Mouse (Mus musculus): ENCODE data around the gene Fat3. TPM values are rescaled to one million over a fixed set of nuclear protein-coding genes. Genes with fewer than 3 reads are reported as not detected.

Gene Fat3
- polyA plus RNA-seq, 1 experiment from 2014 or later, result 11.7 TPM

DNA sequence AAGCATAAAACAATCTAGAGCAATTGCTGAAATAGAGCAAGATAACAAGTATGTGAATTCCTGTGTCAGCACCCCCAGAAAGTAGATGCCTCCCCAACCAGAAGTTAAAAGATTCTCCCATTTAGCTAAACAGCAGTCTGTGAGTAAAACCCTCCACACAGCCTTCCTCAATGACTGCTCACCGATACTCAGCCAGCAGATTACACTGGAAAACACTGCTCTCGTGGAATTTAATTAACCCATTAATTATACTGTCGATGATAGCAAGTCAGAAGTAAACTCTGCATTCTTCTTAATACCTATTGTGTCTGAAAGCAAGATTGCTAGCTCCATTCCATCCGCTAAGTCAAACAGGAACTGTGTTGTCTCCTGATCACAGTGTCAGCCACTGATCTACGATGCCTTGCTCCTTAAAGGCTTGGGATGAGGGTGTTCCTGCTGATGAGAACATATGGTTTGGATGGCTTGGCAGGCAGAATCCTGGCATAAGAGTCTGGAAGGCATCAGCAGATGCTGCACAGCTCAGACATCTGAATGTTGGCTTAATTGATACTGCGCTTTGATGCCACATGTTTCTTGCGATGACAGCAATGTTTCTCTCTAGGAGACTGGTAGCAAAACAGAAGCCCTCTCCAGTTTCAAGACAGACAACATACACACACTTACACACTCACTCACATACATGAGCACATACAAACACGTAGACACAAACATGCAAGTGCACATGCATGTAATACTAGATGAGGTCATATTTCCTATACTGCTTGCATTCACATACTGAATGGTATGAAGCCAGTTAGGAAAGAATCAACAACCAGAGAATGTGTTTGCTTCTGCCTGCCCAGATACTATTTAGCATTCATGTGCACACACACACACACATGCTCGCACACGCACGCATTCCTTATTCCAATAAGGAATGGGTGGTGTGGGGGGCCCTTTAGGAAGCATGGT lies 155.9 kb downstream of the Fat3 start:
- Histone ChIP-seq H3K4me2 (replicated peaks) (no peak overlapping the region), H3K9me3 (no peaks in the 10 kb centered on the region), H3K27ac (replicated peaks) (peak overlapping the region; percentile 57), H3K4me3 (no peak overlapping the region), H3K27me3 (no peaks in the 10 kb centered on the region), H3K9ac (replicated peaks) (no peak overlapping the region), H3K4me1 (peaks cover 37% of the 10 kb centered on the region), H3K36me3 (no peaks in the 10 kb centered on the region)
- WGBS, result 39% methylated on average over 11 of the region's 11 CpGs
- ATAC-seq (replicated peaks), result peak; percentile 91

DNA sequence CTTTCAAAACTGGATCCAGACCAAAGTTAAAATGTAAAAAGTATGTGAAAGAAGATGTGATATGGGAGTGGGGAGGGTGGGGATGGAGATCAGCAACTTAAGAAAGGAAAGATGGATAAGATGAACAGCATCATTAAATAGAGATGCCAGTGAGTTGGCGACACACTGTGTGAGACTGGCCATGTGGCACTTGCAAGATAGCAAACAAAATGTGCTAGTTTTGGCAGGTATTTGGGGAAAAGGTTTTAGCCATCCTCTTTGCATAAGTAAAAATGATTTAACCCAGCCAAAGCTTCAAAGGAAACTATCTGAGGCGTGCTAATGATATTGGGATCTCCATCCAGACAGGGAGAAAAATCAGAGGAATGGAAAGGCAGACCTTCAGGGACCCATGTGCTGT lies 157.9 kb downstream of the Fat3 start:
- H3K27ac ChIP-seq (replicated peaks), result peak overlapping the region; percentile 53; the same call in 1 of the 2 replicates
- no peaks in the 10 kb centered on the region for H3K36me3 ChIP-seq
- H3K9me3 ChIP-seq, result no peaks in the 10 kb centered on the region
- H3K4me2 ChIP-seq (replicated peaks), result no peak overlapping the region
- peaks cover 37% of the 10 kb centered on the region for H3K4me1 ChIP-seq
- H3K9ac ChIP-seq (replicated peaks), result no peak overlapping the region
- 53% methylated on average over 2 of the region's 2 CpGs for WGBS
- peak; percentile 49 for ATAC-seq (replicated peaks)
- H3K4me3 ChIP-seq, result no peak overlapping the region
- H3K27me3 ChIP-seq, result no peaks in the 10 kb centered on the region

DNA sequence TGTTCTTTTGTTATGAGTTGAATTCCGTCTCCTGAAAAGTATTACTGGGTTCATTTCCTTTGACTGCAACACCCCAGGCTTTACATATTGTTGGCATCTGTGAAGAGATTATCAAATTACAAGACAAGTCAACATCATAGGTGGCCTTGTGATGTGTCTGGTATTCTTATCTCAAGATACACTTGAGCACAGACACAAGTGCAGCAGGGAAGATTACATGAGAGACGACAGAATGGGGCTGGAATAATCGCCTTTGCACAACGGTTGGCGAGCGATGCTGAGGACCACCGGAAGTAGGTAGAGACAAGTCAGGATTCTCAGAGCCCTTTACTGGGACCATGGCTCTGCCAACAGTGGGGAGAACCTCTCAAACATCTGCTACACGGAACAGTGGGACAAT lies 158.5 kb downstream of the Fat3 start:
- ATAC-seq (replicated peaks), result no peak
- H3K36me3 ChIP-seq, result no peaks in the 10 kb centered on the region
- no peak overlapping the region for H3K9ac ChIP-seq (replicated peaks)
- no peaks in the 10 kb centered on the region for H3K9me3 ChIP-seq
- 72% methylated on average over 8 of the region's 8 CpGs for WGBS
- no peak overlapping the region for H3K4me2 ChIP-seq (replicated peaks)
- H3K27ac ChIP-seq (replicated peaks), result no peak overlapping the region; the same call in 1 of the 2 replicates
- no peak overlapping the region for H3K4me3 ChIP-seq
- peaks cover 37% of the 10 kb centered on the region for H3K4me1 ChIP-seq
- H3K27me3 ChIP-seq, result no peaks in the 10 kb centered on the region

DNA sequence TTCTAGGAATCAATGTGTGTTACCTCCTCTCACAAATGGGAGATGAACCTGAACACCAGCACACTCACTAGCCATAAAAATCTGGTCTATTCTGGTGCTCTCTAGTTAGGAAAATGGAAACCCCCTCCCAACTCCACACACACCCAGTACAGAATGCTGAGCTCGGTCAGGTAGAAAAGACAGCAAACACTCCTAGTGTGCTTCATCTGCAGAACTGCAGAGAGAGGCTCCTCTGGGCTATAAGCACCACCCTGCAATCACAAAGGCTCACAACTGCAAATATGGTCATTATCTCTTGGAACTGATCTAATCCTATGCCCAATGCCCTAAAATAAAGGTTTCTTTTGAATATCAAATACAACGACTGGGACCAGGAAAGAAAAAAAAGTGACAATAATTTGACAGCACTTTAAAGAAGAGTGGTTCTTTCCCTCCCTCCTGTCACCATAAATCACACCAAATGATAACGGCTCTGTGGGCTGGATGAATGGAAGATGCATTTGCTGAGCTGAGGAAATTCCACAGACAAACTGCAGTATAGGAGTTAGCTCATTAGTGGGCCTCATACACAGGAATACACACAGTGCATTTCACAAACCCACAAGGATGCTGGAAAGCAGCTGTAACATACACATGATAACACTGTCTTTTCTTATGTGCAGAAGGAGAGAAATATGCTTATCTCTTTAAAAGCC lies 170.6 kb downstream of the Fat3 start:
- Histone ChIP-seq H3K27ac (replicated peaks) (0 out of 2 replicates have a peak overlapping the region, but pooled peaks have one; percentile 11), H3K27me3 (no peaks in the 10 kb centered on the region), H3K4me1 (peaks cover 10% of the 10 kb centered on the region; the same call in 1 of the 2 replicates), H3K36me3 (no peaks in the 10 kb centered on the region), H3K9ac (replicated peaks) (no peak overlapping the region), H3K9me3 (no peaks in the 10 kb centered on the region), H3K4me2 (replicated peaks) (no peak overlapping the region), H3K4me3 (no peak overlapping the region)
- WGBS, result 20% methylated on average over 3 of the region's 3 CpGs
- ATAC-seq (replicated peaks), result peak; percentile 71

DNA sequence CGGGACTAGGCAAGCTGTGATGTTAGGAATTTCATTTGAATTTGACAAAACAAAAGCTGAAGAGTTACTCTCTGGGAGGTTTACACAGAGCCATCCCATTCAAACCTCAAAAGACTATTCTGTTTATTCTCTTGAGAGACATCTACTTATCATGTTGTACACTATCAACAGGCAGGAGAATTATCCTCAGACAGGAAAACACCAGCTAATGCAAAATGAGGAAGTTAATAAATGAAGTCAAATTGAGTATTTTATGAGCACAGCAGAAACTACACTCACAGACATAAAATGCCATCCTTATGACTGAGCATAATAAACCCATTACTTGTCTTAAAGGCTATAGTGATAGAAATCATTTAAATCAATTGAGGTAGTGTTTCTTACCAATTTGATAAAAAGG lies 182.1 kb downstream of the Fat3 start:
- 57% methylated on average over 1 of the region's 1 CpGs for WGBS
- Histone ChIP-seq H3K9ac (replicated peaks) (no peak overlapping the region), H3K4me2 (replicated peaks) (no peak overlapping the region), H3K4me3 (no peak overlapping the region), H3K36me3 (no peaks in the 10 kb centered on the region), H3K27me3 (no peaks in the 10 kb centered on the region), H3K27ac (replicated peaks) (no peak overlapping the region), H3K9me3 (no peaks in the 10 kb centered on the region), H3K4me1 (no peaks in the 10 kb centered on the region)
- ATAC-seq (replicated peaks), result no peak

DNA sequence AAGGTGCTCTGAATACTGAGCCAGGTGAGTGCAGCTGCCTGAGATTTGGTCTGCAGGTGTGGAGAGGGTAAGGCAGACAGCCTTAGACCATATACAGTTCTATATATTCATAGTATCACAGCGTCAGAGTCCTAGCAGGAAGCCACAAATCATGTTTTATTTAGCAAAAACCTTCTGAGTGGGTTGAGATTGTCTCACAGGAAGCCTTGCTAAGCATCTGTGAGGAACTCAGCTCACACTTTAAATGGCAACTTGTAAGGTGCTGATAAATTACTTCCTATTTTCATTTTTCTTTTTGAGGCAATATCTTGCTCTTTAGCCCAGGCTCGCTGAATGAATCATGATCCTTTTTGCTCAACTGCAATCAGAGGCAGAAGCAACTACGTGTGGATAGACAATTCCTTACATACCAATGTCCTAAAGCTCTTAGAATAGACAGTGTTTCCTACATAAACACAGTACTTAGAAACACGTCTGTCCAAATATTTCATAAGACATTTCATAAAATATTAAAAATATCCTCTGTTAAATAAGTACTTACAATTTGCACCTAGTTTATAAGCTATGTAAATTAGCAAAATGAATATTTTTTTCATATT lies 188.4 kb downstream of the Fat3 start:
- Histone ChIP-seq H3K9me3 (no peaks in the 10 kb centered on the region), H3K4me3 (no peak overlapping the region), H3K36me3 (no peaks in the 10 kb centered on the region), H3K4me2 (replicated peaks) (no peak overlapping the region), H3K27ac (replicated peaks) (no peak overlapping the region), H3K9ac (replicated peaks) (no peak overlapping the region), H3K27me3 (no peaks in the 10 kb centered on the region), H3K4me1 (peaks cover 9% of the 10 kb centered on the region)
- 82% methylated on average over 4 of the region's 4 CpGs for whole genome bisulfite sequencing
- ATAC-seq (replicated peaks), result no peak

DNA sequence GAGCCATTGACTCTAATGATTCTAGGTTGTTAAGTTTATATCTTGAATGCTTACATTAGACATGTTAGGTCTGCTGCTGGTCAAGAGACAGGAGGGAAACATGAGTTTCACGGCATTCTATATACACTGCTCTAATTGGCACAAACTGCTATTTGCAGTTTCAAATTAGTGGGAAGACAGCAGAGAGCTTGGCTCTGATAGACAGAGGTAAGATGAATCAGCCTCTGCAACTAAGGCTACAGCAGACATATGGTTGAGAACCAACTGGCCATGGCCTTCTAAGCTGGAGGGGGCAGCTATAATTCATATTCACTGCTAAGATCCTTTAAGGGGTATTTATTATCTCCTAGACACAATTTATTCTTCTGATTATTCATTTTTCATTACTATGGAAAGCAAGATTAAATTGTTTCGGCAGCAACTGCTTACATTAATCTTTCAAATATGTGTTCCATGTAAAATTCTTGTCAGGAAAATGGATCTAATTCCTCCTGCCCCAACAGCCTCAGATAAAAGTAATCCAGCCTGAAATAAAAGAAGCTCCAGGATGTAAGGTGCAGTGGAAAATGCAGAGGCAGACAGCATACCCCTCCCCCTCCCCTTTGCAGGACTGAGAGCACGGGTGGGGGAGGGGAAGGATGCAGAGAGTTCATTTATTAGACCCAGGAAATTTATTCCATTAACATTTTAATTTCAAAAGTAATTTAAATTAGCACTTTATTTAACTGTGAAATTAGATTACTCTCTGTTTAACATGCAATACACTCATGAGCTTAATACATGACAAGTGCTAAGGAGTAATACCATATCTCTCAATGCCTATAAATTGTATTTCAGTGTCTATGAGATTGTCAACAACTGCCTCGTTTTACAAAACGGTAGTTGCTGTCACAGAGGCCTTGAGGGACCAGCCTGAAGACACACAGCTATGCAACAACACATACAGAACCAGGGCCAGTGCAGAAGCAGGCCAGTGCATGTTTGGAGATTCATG lies 189.9 kb downstream of the Fat3 start:
- Histone ChIP-seq H3K36me3 (no peaks in the 10 kb centered on the region), H3K4me2 (replicated peaks) (no peak overlapping the region), H3K27me3 (no peaks in the 10 kb centered on the region), H3K27ac (replicated peaks) (no peak overlapping the region), H3K4me3 (no peak overlapping the region), H3K9ac (replicated peaks) (no peak overlapping the region), H3K4me1 (peaks cover 14% of the 10 kb centered on the region), H3K9me3 (no peaks in the 10 kb centered on the region)
- 41% methylated on average over 5 of the region's 5 CpGs for WGBS
- no peak for ATAC-seq (replicated peaks)

DNA sequence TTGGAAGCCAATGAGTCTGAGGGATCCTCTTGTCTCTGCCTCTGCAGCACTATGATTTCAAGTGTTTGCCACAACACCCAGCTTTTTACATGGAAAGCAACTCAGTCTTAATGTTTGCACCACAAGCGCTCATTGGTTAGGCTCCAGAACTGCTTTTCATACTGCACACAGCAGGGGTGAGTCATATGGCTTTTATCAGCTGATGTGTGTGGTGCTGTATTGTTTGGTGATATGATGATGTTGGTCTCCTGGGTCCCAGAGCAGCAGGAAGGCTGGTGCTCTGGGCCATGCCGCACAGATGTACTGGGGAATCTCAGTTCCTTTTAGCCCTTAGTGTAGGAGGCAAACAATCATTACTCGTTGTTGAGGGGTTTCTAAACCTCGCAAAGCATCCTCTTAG lies 190.8 kb downstream of the Fat3 start:
- Histone ChIP-seq H3K4me2 (replicated peaks) (no peak overlapping the region), H3K9me3 (no peaks in the 10 kb centered on the region), H3K4me1 (peaks cover 23% of the 10 kb centered on the region), H3K27ac (replicated peaks) (no peak overlapping the region), H3K4me3 (no peak overlapping the region), H3K36me3 (no peaks in the 10 kb centered on the region), H3K27me3 (no peaks in the 10 kb centered on the region), H3K9ac (replicated peaks) (no peak overlapping the region)
- WGBS, result 67% methylated on average over 4 of the region's 4 CpGs
- ATAC-seq (replicated peaks), result 0 out of 2 replicates have a peak, but pooled peaks have one; percentile 15

DNA sequence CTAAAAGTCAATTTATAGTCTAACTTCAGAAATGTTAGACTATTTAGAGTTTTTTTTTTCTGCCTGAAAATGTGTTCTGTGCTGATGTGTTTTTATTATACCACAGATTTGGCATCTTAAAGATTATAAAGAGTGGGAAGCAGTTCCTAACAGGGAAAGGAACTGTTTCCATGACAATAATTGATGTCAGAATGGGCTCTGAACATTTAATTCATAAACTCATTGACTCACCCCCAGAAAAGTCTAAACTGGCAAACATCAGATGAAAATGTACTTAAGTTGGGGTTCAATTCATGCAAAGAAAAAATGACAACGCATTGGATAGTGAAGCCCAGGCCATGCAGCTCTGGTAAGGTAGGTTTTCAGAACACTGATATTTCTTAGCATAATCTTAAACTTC lies 193.3 kb downstream of the Fat3 start:
- ATAC-seq (replicated peaks), result no peak
- WGBS, result 87% methylated on average over 1 of the region's 1 CpGs
- peaks cover 24% of the 10 kb centered on the region for H3K4me1 ChIP-seq

DNA sequence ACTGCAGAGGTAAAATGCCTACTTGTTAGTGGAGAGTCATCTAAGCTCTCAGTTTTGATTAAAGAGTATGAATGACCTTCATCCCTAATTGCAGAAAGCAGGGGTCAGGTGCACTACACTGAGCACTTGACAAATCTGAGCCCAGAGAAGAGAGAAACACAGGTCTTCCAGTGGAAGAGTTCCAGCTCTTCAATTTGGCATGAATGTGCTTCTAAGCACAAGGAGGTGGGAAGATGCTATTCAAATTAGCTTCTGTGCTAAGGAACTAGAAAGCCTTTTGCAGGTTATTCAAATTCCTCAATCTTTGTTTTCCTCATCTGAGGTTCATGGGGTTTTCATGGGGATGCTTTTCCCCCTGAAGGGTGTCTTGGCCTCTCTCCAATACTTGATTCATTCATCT lies 194.9 kb downstream of the Fat3 start:
- Histone ChIP-seq H3K9ac (replicated peaks) (no peak overlapping the region), H3K36me3 (no peaks in the 10 kb centered on the region), H3K4me1 (peaks cover 23% of the 10 kb centered on the region), H3K27ac (replicated peaks) (no peak overlapping the region), H3K4me2 (replicated peaks) (no peak overlapping the region), H3K27me3 (no peaks in the 10 kb centered on the region), H3K4me3 (no peak overlapping the region), H3K9me3 (no peaks in the 10 kb centered on the region)
- ATAC-seq (replicated peaks), result no peak

More for the DNA sequence above, 193.3 kb downstream of the Fat3 start:
- H3K4me3 ChIP-seq, result no peak overlapping the region
- no peak overlapping the region for H3K4me2 ChIP-seq (replicated peaks)
- H3K27me3 ChIP-seq, result no peaks in the 10 kb centered on the region
- H3K9me3 ChIP-seq, result no peaks in the 10 kb centered on the region
- no peaks in the 10 kb centered on the region for H3K36me3 ChIP-seq
- H3K27ac ChIP-seq (replicated peaks), result no peak overlapping the region
- H3K9ac ChIP-seq (replicated peaks), result no peak overlapping the region

DNA sequence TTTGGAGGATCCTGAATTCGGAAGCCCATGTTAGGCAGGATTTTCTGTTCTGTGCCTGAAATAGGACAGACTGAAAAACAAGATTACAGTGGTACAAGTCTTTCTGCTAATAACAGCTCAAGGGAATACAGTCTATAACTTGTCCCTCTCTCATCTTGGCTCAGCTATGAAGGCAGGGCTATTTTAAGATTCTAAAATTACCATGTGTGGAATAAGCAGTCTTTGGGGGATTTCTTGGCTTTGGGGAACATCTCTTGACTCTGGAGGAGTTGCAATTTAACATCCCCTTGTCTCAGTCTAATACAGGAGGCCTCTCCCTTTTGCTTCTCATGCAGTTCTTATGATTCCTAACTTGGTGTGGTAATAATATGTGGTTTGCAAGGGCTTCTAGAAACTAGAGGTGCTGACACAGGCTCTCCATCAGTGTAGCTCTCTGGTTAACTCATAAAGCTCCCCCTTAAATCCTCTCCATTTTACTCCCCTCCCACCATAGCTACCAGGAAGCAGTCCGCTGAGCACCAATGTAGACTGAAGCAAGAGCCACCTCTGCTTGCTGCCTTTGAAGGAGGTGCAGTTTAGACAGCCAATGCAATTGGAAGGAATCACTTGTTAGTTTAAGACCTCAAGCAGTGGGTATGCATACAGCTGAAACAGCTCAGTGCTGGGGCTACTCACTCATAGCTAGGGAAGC lies 195.5 kb downstream of the Fat3 start:
- Histone ChIP-seq H3K36me3 (no peaks in the 10 kb centered on the region), H3K4me2 (replicated peaks) (no peak overlapping the region), H3K4me3 (no peak overlapping the region), H3K9me3 (no peaks in the 10 kb centered on the region), H3K27me3 (no peaks in the 10 kb centered on the region), H3K9ac (replicated peaks) (no peak overlapping the region), H3K4me1 (peaks cover 20% of the 10 kb centered on the region; the same call in 1 of the 2 replicates), H3K27ac (replicated peaks) (no peak overlapping the region)
- ATAC-seq (replicated peaks), result no peak
- 90% methylated on average over 2 of the region's 2 CpGs for WGBS

Measured in forebrain, embryonic 15.5 days (tissue).